In genomic region chr5:3371212-3371611, GRCm38 (mm10) we compare ENCODE assay signal across 25 mouse cellular contexts. TPM values are rescaled to one million over a fixed set of nuclear protein-coding genes. Genes with fewer than 3 reads are reported as not detected.
DNase-seq lines count a peak whose midpoint lies in the region; ATAC-seq and TF ChIP-seq lines count a peak whose summit lies in the region.
"Had no signal": no experiment of that assay in that cellular context is flagged by ENCODE, and none has a peak within 500 bp of the region (broad histone marks: within the 10 kb centered on the region; RNA-seq: fewer than 3 reads in every experiment).

No protein-coding gene starts in this region.

- 91% methylated on average over 2 of the region's 2 CpGs for WGBS in hindbrain, embryonic 11.5 days

- H3K4me3 ChIP-seq in megakaryocyte, embryonic 14.5 days (replicated peaks), result peak overlapping the region; percentile 10
- H3K4me3 ChIP-seq in MEL (ENCODE audit: control insufficient read depth in 1 of 2, insufficient read depth in 1 of 2, low read depth in 2 of 2, low read length in 2 of 2), result no peak overlapping the region
- H3K4me3 ChIP-seq in hindbrain, embryonic 11.5 days (ENCODE audit: low read depth, low read length), result no peak overlapping the region
- H3K4me3 ChIP-seq: gastrocnemius, adult 2 months; heart, adult 2 months; hindbrain, embryonic 10.5 days had no signal

- no peak for TF ChIP-seq CTCF in MEL (IDR thresholded peaks at IDR 0.05 in 2 of 3, conservative IDR thresholded peaks at IDR 0.05 in 1 of 3; ENCODE audit: control insufficient read depth in 1 of 3, insufficient read depth in 1 of 3, low read depth in 2 of 3, low read length in 3 of 3, poor library complexity in 1 of 3, severe bottlenecking in 1 of 3)

- H3K27ac ChIP-seq in MEL (ENCODE audit: control insufficient read depth, low read depth, low read length), result peak overlapping the region; percentile 52
- no peak overlapping the region for H3K27ac ChIP-seq in hindbrain, embryonic 11.5 days (ENCODE audit: low read depth, low read length)
- H3K27ac ChIP-seq: gastrocnemius, adult 2 months; heart, adult 2 months; hindbrain, embryonic 10.5 days; hindbrain, embryonic 14.5 days; hindbrain, postnatal 0 days had no signal

- TF ChIP-seq EP300 in MEL (IDR thresholded peaks at IDR 0.05; ENCODE audit: low read depth in 1 of 2, low read length in 2 of 2), result peak in 1 of 2 experiments; percentile 13; a peak in 1 of 4 replicates

- H3K27me3 ChIP-seq in megakaryocyte, embryonic 14.5 days (replicated peaks), result no peaks in the 10 kb centered on the region
- no peaks in the 10 kb centered on the region for H3K27me3 ChIP-seq in MEL (ENCODE audit: control insufficient read depth in 1 of 2, insufficient read depth in 2 of 2, low read length in 2 of 2)
- no peaks in the 10 kb centered on the region for H3K27me3 ChIP-seq in hindbrain, embryonic 11.5 days (ENCODE audit: control insufficient read depth, insufficient read depth, low read length)

- no peaks in the 10 kb centered on the region; the same call in 1 of the 2 replicates for H3K9me3 ChIP-seq in megakaryocyte, embryonic 14.5 days
- no peaks in the 10 kb centered on the region for H3K9me3 ChIP-seq in MEL (replicated peaks; ENCODE audit: insufficient read depth, low read length)
- H3K9me3 ChIP-seq in hindbrain, embryonic 11.5 days (ENCODE audit: control insufficient read depth, low read length), result no peaks in the 10 kb centered on the region
- H3K9me3 ChIP-seq: G1E; hindbrain, embryonic 10.5 days had no signal

- no peak for TF ChIP-seq POLR2A in MEL (IDR thresholded peaks at IDR 0.05; ENCODE audit: control insufficient read depth in 1 of 2, insufficient read depth in 1 of 2, low read depth in 1 of 2, low read length in 2 of 2, poor library complexity in 1 of 2)

- peaks cover 50% of the 10 kb centered on the region for H3K36me3 ChIP-seq in megakaryocyte, embryonic 14.5 days (replicated peaks; ENCODE audit: low read length)
- peaks cover 50 to 53% of the 10 kb centered on the region in 2 experiments for H3K36me3 ChIP-seq in MEL (ENCODE audit: control insufficient read depth in 1 of 2, insufficient read depth in 2 of 2, low read length in 2 of 2)
- no peaks in the 10 kb centered on the region for H3K36me3 ChIP-seq in hindbrain, embryonic 11.5 days (ENCODE audit: control insufficient read depth, insufficient read depth, low read length)
- H3K36me3 ChIP-seq: hindbrain, embryonic 10.5 days had no signal

- peak; percentile 40 for DNase-seq in MEL (ENCODE audit: low read depth, low spot score)
- no peak for DNase-seq in hindbrain, embryonic 11.5 days (ENCODE audit: low spot score)
- no peak for DNase-seq in gastrocnemius, adult 8-10 months (ENCODE audit: low spot score in 2 of 2)
- DNase-seq: adrenal gland, adult 2 months; cerebellum, adult 11-12 months; cerebellum, adult 8-10 months; cerebellum, postnatal 36 days; forebrain, postnatal 0 days; gastrocnemius, adult 2 months; gastrocnemius, postnatal 25 days; heart, adult 2 months; heart, postnatal 10 days; heart, postnatal 36 days; kidney, adult 18-20 months had no signal

- peaks cover 70% of the 10 kb centered on the region for H3K79me2 ChIP-seq in MEL (ENCODE audit: control insufficient read depth, insufficient read depth, low read length, poor library complexity)

- H3K4me2 ChIP-seq in hindbrain, embryonic 11.5 days (replicated peaks; ENCODE audit: low read depth, low read length), result no peak overlapping the region
- H3K4me2 ChIP-seq: heart, embryonic 11.5 days; hindbrain, embryonic 14.5 days had no signal

- TF ChIP-seq RAD21 in MEL (IDR thresholded peaks at IDR 0.05; ENCODE audit: low read depth, low read length), result no peak

- ATAC-seq in megakaryocyte, adult 5-6 weeks (ENCODE audit: poor library complexity, severe bottlenecking), result no peak
- ATAC-seq in megakaryocyte-erythroid progenitor cell, adult 5-6 weeks (replicated peaks; ENCODE audit: low FRiP score, low TSS enrichment, poor library complexity, severe bottlenecking), result 0 out of 2 replicates have a peak, but pooled peaks have one; percentile 23
- no peak for ATAC-seq in hindbrain, embryonic 11.5 days (ENCODE audit: low FRiP score)
- ATAC-seq: forebrain, embryonic 14.5 days; forebrain, postnatal 0 days; hindbrain, postnatal 0 days; inflammation-experienced regulatory T-cells, adult 6 months; intestine, embryonic 16.5 days had no signal

- no peak overlapping the region for H3K9ac ChIP-seq in MEL (ENCODE audit: control insufficient read depth, low read depth, low read length, poor library complexity, severe bottlenecking)
- no peak overlapping the region for H3K9ac ChIP-seq in hindbrain, embryonic 11.5 days (ENCODE audit: low read depth, low read length)
- H3K9ac ChIP-seq: forebrain, postnatal 0 days; hindbrain, embryonic 14.5 days had no signal

- H3K4me1 ChIP-seq in megakaryocyte, embryonic 14.5 days, result peaks cover 67% of the 10 kb centered on the region
- H3K4me1 ChIP-seq in MEL (ENCODE audit: control insufficient read depth in 1 of 2, insufficient read depth in 2 of 2, low read length in 2 of 2), result peaks cover 4 to 16% of the 10 kb centered on the region in 2 experiments
- no peaks in the 10 kb centered on the region for H3K4me1 ChIP-seq in hindbrain, embryonic 11.5 days (replicated peaks; ENCODE audit: control insufficient read depth, insufficient read depth, low read length)
- H3K4me1 ChIP-seq: hindbrain, embryonic 10.5 days had no signal

TF ChIP-seq in MEL, 35 proteins besides CTCF, POLR2A, EP300 and RAD21 (continues in another document):
- TF ChIP-seq NELFE (IDR thresholded peaks at IDR 0.05; ENCODE audit: low read depth, low read length) (no peak), RCOR1 (IDR thresholded peaks at IDR 0.05; ENCODE audit: low read depth, low read length) (no peak), E2F4 (IDR thresholded peaks at IDR 0.05; ENCODE audit: borderline replicate concordance, low read depth, low read length) (no peak), TBP (IDR thresholded peaks at IDR 0.05; ENCODE audit: low read depth, low read length) (no peak), UBTF (IDR thresholded peaks at IDR 0.05; ENCODE audit: borderline replicate concordance, insufficient read depth, low read depth, low read length) (no peak), SMC3 (IDR thresholded peaks at IDR 0.05; ENCODE audit: low read depth, low read length) (no peak), JUND (IDR thresholded peaks at IDR 0.05; ENCODE audit: low read depth, low read length) (no peak), TCF12 (IDR thresholded peaks at IDR 0.05; ENCODE audit: low read depth, low read length) (no peak), GATA1 (IDR thresholded peaks at IDR 0.05; ENCODE audit: low read depth, low read length) (no peak), MAX (IDR thresholded peaks at IDR 0.05; ENCODE audit: low read length) (no peak), ZNF384 (IDR thresholded peaks at IDR 0.05; ENCODE audit: low read depth, low read length) (peak; percentile 73), MYB (IDR thresholded peaks at IDR 0.05; ENCODE audit: low read depth, low read length) (no peak), ZC3H11A (IDR thresholded peaks at IDR 0.05; ENCODE audit: low read depth, low read length) (no peak), GABPA (IDR thresholded peaks at IDR 0.05; ENCODE audit: low read depth, low read length) (no peak), POLR2AphosphoS5 (IDR thresholded peaks at IDR 0.05; ENCODE audit: borderline replicate concordance, low read depth, low read length) (no peak), SIN3A (IDR thresholded peaks at IDR 0.05; ENCODE audit: low read length) (peak; percentile 29; the same call in 1 of the 2 replicates), BHLHE40 (IDR thresholded peaks at IDR 0.05; ENCODE audit: borderline replicate concordance, low read depth, low read length) (no peak), MYC (IDR thresholded peaks at IDR 0.05; ENCODE audit: low read depth, low read length) (no peak), MEF2A (IDR thresholded peaks at IDR 0.05; ENCODE audit: extremely low read depth, insufficient replicate concordance, low read depth, low read length, poor library complexity, severe bottlenecking) (peak; percentile 49; the same call in 1 of the 2 replicates), ELF1 (IDR thresholded peaks at IDR 0.05; ENCODE audit: low read depth, low read length) (no peak), KAT2A (conservative IDR thresholded peaks at IDR 0.05; ENCODE audit: low read depth, low read length) (no peak), USF1 (IDR thresholded peaks at IDR 0.05; ENCODE audit: low read depth, low read length) (peak; percentile 77), USF2 (IDR thresholded peaks at IDR 0.05; ENCODE audit: borderline replicate concordance in 1 of 2, insufficient read depth in 1 of 2, low read depth in 1 of 2, low read length in 2 of 2) (0 out of 4 replicates have a peak, but pooled peaks of 1 of the 2 experiments have one; percentile 36), CHD2 (IDR thresholded peaks at IDR 0.05; ENCODE audit: low read length) (no peak), ETS1 (IDR thresholded peaks at IDR 0.05; ENCODE audit: low read depth, low read length) (peak; percentile 57), MXI1 (IDR thresholded peaks at IDR 0.05; ENCODE audit: low read depth, low read length) (0 out of 2 replicates have a peak, but pooled peaks have one; percentile 13), ZKSCAN1 (IDR thresholded peaks at IDR 0.05; ENCODE audit: low read depth, low read length) (no peak), TAL1 (IDR thresholded peaks at IDR 0.05; ENCODE audit: low read length) (no peak), NRF1 (IDR thresholded peaks at IDR 0.05; ENCODE audit: insufficient read depth, low read depth, low read length, poor library complexity, severe bottlenecking) (no peak), MAZ (IDR thresholded peaks at IDR 0.05; ENCODE audit: low read depth, low read length) (no peak), MAFK (IDR thresholded peaks at IDR 0.05; ENCODE audit: borderline replicate concordance, low read depth, low read length) (no peak), ZMIZ1 (IDR thresholded peaks at IDR 0.05; ENCODE audit: low read depth, low read length) (no peak)

RNA-seq across cellular contexts. Expression of gene Cdk6, which starts 29.9 kb away (rescaled TPM):
- polyA plus RNA-seq in megakaryocyte, embryonic 14.5 days (2012; ENCODE audit: insufficient read depth, low replicate concordance), result 6.8 and 9.5 TPM in 2 replicates
- 17.9 TPM in 2 replicates for total RNA-seq in megakaryocyte, adult 5-6 weeks (2015)
- total RNA-seq in megakaryocyte, adult 5-6 weeks (2017), result 9.7 and 18.8 TPM in 2 replicates
- total RNA-seq in MEL (2012; rRNA removed), result 195 and 197 TPM in 2 replicates
- polyA plus RNA-seq in MEL (2012; ENCODE audit: insufficient read depth in 1 of 2, insufficient read length in 2 of 2, low read depth in 1 of 2, low replicate concordance in 2 of 2, missing spikeins in 1 of 2), result 100 to 1,000 TPM in 1 of 2 experiments, 10 to 100 TPM in 1; 79.0 to 318 TPM
- 200 and 232 TPM in 2 replicates for total RNA-seq in megakaryocyte-erythroid progenitor cell, adult 5-6 weeks (2014; fragmentation: Nextera tagmentation)
- total RNA-seq in megakaryocyte-erythroid progenitor cell, adult 5-6 weeks (2017), result 179 and 188 TPM in 2 replicates
- 15.0 and 17.8 TPM in 2 replicates for polyA plus RNA-seq in hindbrain, embryonic 11.5 days (2014; fragmentation: Nextera tagmentation; extraction: Ambion mirVana)
- total RNA-seq in gastrocnemius, adult 8-10 months (2022), result 1 to 10 TPM in 3 of 4 experiments, under 1 TPM in 1; 0.56 to 1.3 (median 1.2) TPM
